ENCODE assay signal across 15 mouse cellular contexts in the genomic region with DNA sequence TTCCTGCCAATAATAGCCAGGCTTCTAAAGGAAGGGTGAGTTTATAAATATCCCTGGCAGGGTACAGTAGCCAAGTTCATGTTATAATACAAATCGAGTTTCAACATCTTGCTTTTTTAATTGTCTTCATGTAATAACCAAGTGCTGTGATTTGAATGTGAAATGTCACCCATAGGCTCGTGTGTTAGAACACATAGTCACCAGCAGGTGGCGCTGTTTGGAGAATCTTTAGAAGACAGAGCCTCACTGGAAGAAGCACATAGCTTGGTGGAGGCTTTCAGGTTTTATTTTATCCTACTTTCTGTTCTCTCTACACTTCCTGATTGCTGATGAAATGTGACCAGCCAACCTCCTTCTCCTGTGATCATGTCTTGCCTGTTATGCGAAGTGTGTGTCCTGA.
DNase-seq lines count a peak whose midpoint lies in the region; ATAC-seq and TF ChIP-seq lines count a peak whose summit lies in the region.
"Had no signal": no experiment of that assay in that cellular context is flagged by ENCODE, and none has a peak within 500 bp of the region (broad histone marks: within the 10 kb centered on the region; RNA-seq: fewer than 3 reads in every experiment).

No protein-coding gene starts in this region.

- H3K27ac ChIP-seq in hindbrain, embryonic 11.5 days (ENCODE audit: low read depth, low read length), result no peak overlapping the region
- no peak overlapping the region for H3K27ac ChIP-seq in hindbrain, embryonic 14.5 days
- no peak overlapping the region for H3K27ac ChIP-seq in testis, adult 2 months (ENCODE audit: control insufficient read depth, insufficient read depth, low read depth, low read length)
- H3K27ac ChIP-seq in limb, embryonic 10.5 days, result no peak overlapping the region
- H3K27ac ChIP-seq: midbrain, embryonic 12.5 days; neural tube, embryonic 13.5 days had no signal

- no peak for TF ChIP-seq POLR2A in testis, adult 2 months (IDR thresholded peaks at IDR 0.05; ENCODE audit: control insufficient read depth, low read depth, low read length)

- no peak overlapping the region for H3K9ac ChIP-seq in hindbrain, embryonic 11.5 days (ENCODE audit: low read depth, low read length)
- no peak overlapping the region for H3K9ac ChIP-seq in hindbrain, embryonic 14.5 days
- H3K9ac ChIP-seq: midbrain, embryonic 12.5 days; neural tube, embryonic 13.5 days had no signal

- H3K4me2 ChIP-seq in hindbrain, embryonic 11.5 days (replicated peaks; ENCODE audit: low read depth, low read length), result no peak overlapping the region
- H3K4me2 ChIP-seq in hindbrain, embryonic 14.5 days (replicated peaks), result no peak overlapping the region
- H3K4me2 ChIP-seq: midbrain, embryonic 12.5 days; neural tube, embryonic 13.5 days had no signal

- WGBS in hindbrain, embryonic 11.5 days, result 87% methylated on average over 4 of the region's 4 CpGs
- 92% methylated on average over 4 of the region's 4 CpGs for WGBS in hindbrain, embryonic 14.5 days
- WGBS in limb, embryonic 10.5 days, result 91% methylated on average over 4 of the region's 4 CpGs

- peak; percentile 5 for DNase-seq in hindbrain, embryonic 11.5 days (ENCODE audit: low spot score)
- no peak for DNase-seq in hindbrain, embryonic 14.5 days (ENCODE audit: low spot score)
- DNase-seq in testis, postnatal 10 days (ENCODE audit: low spot score), result no peak
- peak; percentile 10 for DNase-seq in T-cell, adult 2 months (ENCODE audit: low spot score)
- DNase-seq in limb, embryonic 10.5 days (ENCODE audit: low spot score), result no peak
- DNase-seq in layer of hippocampus, postnatal 36 days, result no peak
- DNase-seq: adrenal gland, postnatal 10 days; left cerebral cortex, postnatal 4 days; lung, adult 2 months; thymus, postnatal 25 days had no signal

- no peak overlapping the region for H3K4me3 ChIP-seq in hindbrain, embryonic 11.5 days (ENCODE audit: low read depth, low read length)
- no peak overlapping the region for H3K4me3 ChIP-seq in hindbrain, embryonic 14.5 days (replicated peaks; ENCODE audit: low read length)
- no peak overlapping the region for H3K4me3 ChIP-seq in testis, adult 2 months (ENCODE audit: control insufficient read depth, low read depth, low read length)
- no peak overlapping the region for H3K4me3 ChIP-seq in limb, embryonic 10.5 days
- H3K4me3 ChIP-seq: erythroblast, embryonic 14.5 days; midbrain, embryonic 12.5 days; neural tube, embryonic 13.5 days had no signal

- no peaks in the 10 kb centered on the region for H3K4me1 ChIP-seq in hindbrain, embryonic 11.5 days (replicated peaks; ENCODE audit: control insufficient read depth, insufficient read depth, low read length)
- no peaks in the 10 kb centered on the region for H3K4me1 ChIP-seq in hindbrain, embryonic 14.5 days (replicated peaks; ENCODE audit: control insufficient read depth, insufficient read depth, low read length)
- H3K4me1 ChIP-seq in testis, adult 2 months (ENCODE audit: control insufficient read depth, insufficient read depth, low read length), result no peaks in the 10 kb centered on the region
- H3K4me1 ChIP-seq in limb, embryonic 10.5 days, result no peaks in the 10 kb centered on the region
- H3K4me1 ChIP-seq: midbrain, embryonic 12.5 days; neural tube, embryonic 13.5 days had no signal

- peak; percentile 21; the same call in 1 of the 2 replicates for TF ChIP-seq CTCF in testis, adult 2 months (IDR thresholded peaks at IDR 0.05; ENCODE audit: control insufficient read depth, insufficient read depth, insufficient replicate concordance, low read depth, low read length)

- no peak for ATAC-seq in hindbrain, embryonic 11.5 days (ENCODE audit: low FRiP score)
- ATAC-seq in hindbrain, embryonic 14.5 days (ENCODE audit: low FRiP score), result no peak
- ATAC-seq: inflammation-experienced regulatory T-cells, adult 6 months had no signal

- no peaks in the 10 kb centered on the region for H3K9me3 ChIP-seq in hindbrain, embryonic 11.5 days (ENCODE audit: control insufficient read depth, low read length)
- peaks cover 6% of the 10 kb centered on the region; the same call in 1 of the 2 replicates for H3K9me3 ChIP-seq in hindbrain, embryonic 14.5 days (ENCODE audit: control insufficient read depth, low read length)
- 0 out of 2 replicates have a peak, but pooled peaks cover 5% of the 10 kb centered on the region for H3K9me3 ChIP-seq in limb, embryonic 10.5 days (replicated peaks)

- no peaks in the 10 kb centered on the region for H3K36me3 ChIP-seq in hindbrain, embryonic 11.5 days (ENCODE audit: control insufficient read depth, insufficient read depth, low read length)
- H3K36me3 ChIP-seq in hindbrain, embryonic 14.5 days (replicated peaks; ENCODE audit: control insufficient read depth, insufficient read depth), result 0 out of 2 replicates have a peak, but pooled peaks cover 4% of the 10 kb centered on the region
- H3K36me3 ChIP-seq in testis, adult 2 months (ENCODE audit: control insufficient read depth, insufficient read depth, low read length), result no peaks in the 10 kb centered on the region
- H3K36me3 ChIP-seq in limb, embryonic 10.5 days, result peaks cover 43% of the 10 kb centered on the region

- no peaks in the 10 kb centered on the region for H3K27me3 ChIP-seq in hindbrain, embryonic 11.5 days (ENCODE audit: control insufficient read depth, insufficient read depth, low read length)
- no peaks in the 10 kb centered on the region for H3K27me3 ChIP-seq in hindbrain, embryonic 14.5 days (ENCODE audit: control insufficient read depth, insufficient read depth, low read length)
- H3K27me3 ChIP-seq in testis, adult 2 months (ENCODE audit: control insufficient read depth, insufficient read depth, low read length), result no peaks in the 10 kb centered on the region
- no peaks in the 10 kb centered on the region for H3K27me3 ChIP-seq in limb, embryonic 10.5 days (ENCODE audit: low read depth, poor library complexity, severe bottlenecking)
- H3K27me3 ChIP-seq: midbrain, embryonic 12.5 days; neural tube, embryonic 13.5 days had no signal

Comparison
In these comparisons a context has a peak if more than half of its experiments do, and no peak if none do; other contexts are left out.
1. DNase-seq: peak in hindbrain, embryonic 11.5 days (single experiment) and T-cell, adult 2 months (single experiment); none in hindbrain, embryonic 14.5 days (single experiment), testis, postnatal 10 days (single experiment), limb, embryonic 10.5 days (single experiment) and layer of hippocampus, postnatal 36 days (0 of 2).